Mouse (Mus musculus): ENCODE data around the gene Lsm11. TPM values are rescaled to one million over a fixed set of nuclear protein-coding genes. Genes with fewer than 3 reads are reported as not detected.

The Lsm11 gene
- polyA plus RNA-seq, 1 experiment from 2014 or later: 1.8 TPM

GRCm38 (mm10) chr11:45910701-45911100 is 34.0 kb downstream of the Lsm11 start:
- 94% methylated on average over 5 of the region's 5 CpGs for WGBS (ENCODE audit: insufficient replicate concordance)
- no peak overlapping the region for H3K27ac ChIP-seq (ENCODE audit: low read depth)
- H3K36me3 ChIP-seq (replicated peaks; ENCODE audit: insufficient read depth, low read length): peaks cover 59% of the 10 kb centered on the region
- no peak overlapping the region for H3K4me2 ChIP-seq (ENCODE audit: low read depth, low read length)
- TF ChIP-seq CTCF (IDR thresholded peaks at IDR 0.05; ENCODE audit: low read depth) (no peak), EP300 (IDR thresholded peaks at IDR 0.05; ENCODE audit: low read depth) (no peak)
- no peak overlapping the region for H3K4me3 ChIP-seq (ENCODE audit: low read depth, low read length)
- no peaks in the 10 kb centered on the region for H3K4me1 ChIP-seq (ENCODE audit: insufficient read depth)
- H3K9ac ChIP-seq (replicated peaks): no peak overlapping the region
- H3K9me3 ChIP-seq (ENCODE audit: low read length): no peaks in the 10 kb centered on the region
- no peak for ATAC-seq
- H3K27me3 ChIP-seq (ENCODE audit: insufficient read depth, low read length): no peaks in the 10 kb centered on the region
- DNase-seq: no peak

- DNase-seq (no peak), ATAC-seq (no peak)
- no peak overlapping the region for H3K4me3 ChIP-seq (ENCODE audit: low read depth, low read length)
- no peaks in the 10 kb centered on the region for H3K4me1 ChIP-seq (ENCODE audit: insufficient read depth)
- H3K27ac ChIP-seq (ENCODE audit: low read depth): no peak overlapping the region
- H3K9ac ChIP-seq (replicated peaks): no peak overlapping the region
- no peaks in the 10 kb centered on the region for H3K27me3 ChIP-seq (ENCODE audit: insufficient read depth, low read length)
- peaks cover 67% of the 10 kb centered on the region for H3K36me3 ChIP-seq (replicated peaks; ENCODE audit: insufficient read depth, low read length)
- no peak for TF ChIP-seq CTCF (IDR thresholded peaks at IDR 0.05; ENCODE audit: low read depth)
- TF ChIP-seq EP300 (IDR thresholded peaks at IDR 0.05; ENCODE audit: low read depth): no peak
- H3K4me2 ChIP-seq (ENCODE audit: low read depth, low read length): no peak overlapping the region
- WGBS (ENCODE audit: insufficient replicate concordance): 95% methylated on average over 7 of the region's 7 CpGs
- H3K9me3 ChIP-seq (ENCODE audit: low read length): no peaks in the 10 kb centered on the region
Measured at GRCm38 (mm10) chr11:45908894-45909293, 35.8 kb downstream of the Lsm11 start.

GRCm38 (mm10) chr11:45908070-45908469 is 36.7 kb downstream of the Lsm11 start:
- ATAC-seq (no peak), DNase-seq (no peak)
- Histone ChIP-seq H3K27ac (ENCODE audit: low read depth) (no peak overlapping the region), H3K27me3 (ENCODE audit: insufficient read depth, low read length) (no peaks in the 10 kb centered on the region), H3K36me3 (replicated peaks; ENCODE audit: insufficient read depth, low read length) (peaks cover 75% of the 10 kb centered on the region), H3K4me3 (ENCODE audit: low read depth, low read length) (no peak overlapping the region), H3K4me2 (ENCODE audit: low read depth, low read length) (no peak overlapping the region), H3K9me3 (ENCODE audit: low read length) (no peaks in the 10 kb centered on the region), H3K4me1 (ENCODE audit: insufficient read depth) (no peaks in the 10 kb centered on the region), H3K9ac (replicated peaks) (no peak overlapping the region)
- WGBS (ENCODE audit: insufficient replicate concordance): 89% methylated on average over 7 of the region's 7 CpGs
- TF ChIP-seq EP300 (IDR thresholded peaks at IDR 0.05; ENCODE audit: low read depth) (no peak), CTCF (IDR thresholded peaks at IDR 0.05; ENCODE audit: low read depth) (no peak)

DNA sequence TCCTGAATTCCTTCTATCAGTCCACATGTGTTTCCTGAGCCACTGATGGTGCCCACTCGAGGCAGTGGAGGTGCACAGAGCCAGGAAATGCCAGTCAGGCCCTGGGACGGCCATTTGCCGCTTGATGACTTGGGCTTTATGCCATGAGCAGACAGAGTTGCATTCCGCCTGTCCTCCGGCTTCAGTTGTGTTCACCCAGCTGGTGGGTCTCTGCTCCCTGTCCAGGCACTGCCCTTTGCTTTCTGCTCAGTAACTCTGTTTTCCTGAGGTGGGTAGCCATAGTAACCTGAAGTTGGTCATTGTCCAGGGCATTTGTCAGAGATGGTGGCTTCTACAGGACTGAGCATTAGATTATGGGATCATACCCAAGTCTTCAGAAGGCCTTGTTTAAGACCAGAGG is 37.4 kb downstream of the Lsm11 start:
- Histone ChIP-seq H3K27ac (ENCODE audit: low read depth) (no peak overlapping the region), H3K36me3 (replicated peaks; ENCODE audit: insufficient read depth, low read length) (peaks cover 83% of the 10 kb centered on the region), H3K4me3 (ENCODE audit: low read depth, low read length) (no peak overlapping the region), H3K27me3 (ENCODE audit: insufficient read depth, low read length) (no peaks in the 10 kb centered on the region), H3K4me2 (ENCODE audit: low read depth, low read length) (no peak overlapping the region), H3K9me3 (ENCODE audit: low read length) (no peaks in the 10 kb centered on the region), H3K9ac (replicated peaks) (no peak overlapping the region), H3K4me1 (ENCODE audit: insufficient read depth) (no peaks in the 10 kb centered on the region)
- ATAC-seq (no peak), DNase-seq (no peak)
- TF ChIP-seq EP300 (IDR thresholded peaks at IDR 0.05; ENCODE audit: low read depth) (no peak), CTCF (IDR thresholded peaks at IDR 0.05; ENCODE audit: low read depth) (no peak)
- 78% methylated on average over 5 of the region's 5 CpGs for WGBS (ENCODE audit: insufficient replicate concordance)

DNA sequence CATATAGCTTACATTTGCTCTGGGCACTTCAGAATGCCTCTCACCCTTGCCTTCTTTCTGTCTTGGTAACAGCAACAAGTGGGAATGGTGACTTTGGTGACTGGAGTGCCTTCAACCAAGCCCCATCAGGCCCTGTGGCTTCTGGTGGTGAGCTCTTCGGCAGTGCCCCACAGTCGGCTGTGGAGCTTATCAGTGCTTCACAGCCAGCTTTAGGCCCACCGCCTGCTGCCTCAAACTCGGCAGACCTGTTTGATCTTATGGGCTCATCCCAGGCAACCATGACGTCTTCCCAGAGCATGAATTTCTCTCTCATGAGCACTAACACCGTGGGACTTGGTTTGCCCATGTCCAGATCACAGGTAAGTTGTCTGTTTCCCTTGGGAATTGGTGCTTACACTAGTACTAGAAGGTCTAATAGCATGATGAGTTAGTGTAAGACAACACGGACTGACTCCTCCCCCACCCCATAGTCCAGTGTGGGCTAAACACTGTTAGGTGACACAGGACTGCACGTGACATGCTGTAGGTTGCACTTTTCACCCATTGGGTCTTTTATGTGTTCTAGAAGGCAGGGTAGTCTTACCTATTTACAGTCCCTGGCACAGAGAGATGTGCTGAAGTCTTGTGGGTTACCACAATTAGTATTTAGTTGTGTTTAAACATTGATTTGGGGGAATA is 38.5 kb downstream of the Lsm11 start:
- H3K27ac ChIP-seq (ENCODE audit: low read depth): no peak overlapping the region
- TF ChIP-seq EP300 (IDR thresholded peaks at IDR 0.05; ENCODE audit: low read depth) (no peak), CTCF (IDR thresholded peaks at IDR 0.05; ENCODE audit: low read depth) (no peak)

DNA sequence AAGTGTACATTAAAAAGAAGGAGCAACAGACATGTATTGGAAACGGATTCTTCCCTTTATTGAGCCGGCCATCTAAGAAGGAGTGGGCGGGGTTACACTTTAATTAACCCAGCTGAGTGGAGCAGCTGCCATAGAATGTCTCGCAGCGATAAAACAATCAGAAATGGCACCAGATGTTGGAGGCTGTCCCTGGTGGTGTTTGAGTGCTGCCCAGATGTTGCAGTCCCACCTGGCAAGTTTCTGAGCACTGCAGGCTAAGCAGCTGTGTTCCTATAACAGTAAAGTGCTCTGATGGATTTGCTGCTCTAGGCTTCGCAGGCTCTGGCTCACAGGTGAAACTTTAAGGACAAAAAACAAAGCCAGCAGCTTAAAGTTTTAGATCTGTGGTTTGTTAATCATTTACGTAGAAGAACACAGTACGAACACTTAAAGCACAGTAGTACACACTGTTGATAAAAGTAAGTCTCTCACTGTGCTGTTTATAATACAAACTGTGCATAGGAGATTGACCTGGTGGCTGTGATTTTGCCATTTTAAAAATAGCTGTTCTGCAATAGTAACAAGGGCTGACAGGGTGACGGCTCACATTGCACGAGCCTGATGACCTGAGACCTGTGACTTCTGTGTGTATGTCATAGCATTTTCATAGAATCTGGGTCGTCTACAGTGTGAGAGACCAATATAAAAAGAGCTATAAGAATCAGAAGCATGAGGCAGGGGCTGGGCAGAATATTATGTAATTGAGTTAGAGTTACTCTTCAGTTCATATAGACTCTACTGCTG is 44.3 kb downstream of the Lsm11 start:
- ATAC-seq: peak; percentile 45

More for the DNA sequence above, 38.5 kb downstream of the Lsm11 start:
- H3K4me3 ChIP-seq (ENCODE audit: low read depth, low read length): no peak overlapping the region
- 53% methylated on average over 8 of the region's 8 CpGs for WGBS (ENCODE audit: insufficient replicate concordance)
- ATAC-seq (peak; percentile 78), DNase-seq (no peak)
- no peak overlapping the region for H3K9ac ChIP-seq (replicated peaks)
- no peaks in the 10 kb centered on the region for H3K27me3 ChIP-seq (ENCODE audit: insufficient read depth, low read length)
- no peaks in the 10 kb centered on the region for H3K9me3 ChIP-seq (ENCODE audit: low read length)
- H3K36me3 ChIP-seq (replicated peaks; ENCODE audit: insufficient read depth, low read length): peaks cover 80% of the 10 kb centered on the region
- no peak overlapping the region for H3K4me2 ChIP-seq (ENCODE audit: low read depth, low read length)
- H3K4me1 ChIP-seq (ENCODE audit: insufficient read depth): no peaks in the 10 kb centered on the region

More for the DNA sequence above, 44.3 kb downstream of the Lsm11 start:
- H3K4me2 ChIP-seq (ENCODE audit: low read depth, low read length): no peak overlapping the region
- whole genome bisulfite sequencing (ENCODE audit: insufficient replicate concordance): 74% methylated on average over 11 of the region's 11 CpGs
- DNase-seq: no peak
- H3K9ac ChIP-seq (replicated peaks): no peak overlapping the region
- H3K9me3 ChIP-seq (ENCODE audit: low read length): no peaks in the 10 kb centered on the region
- no peaks in the 10 kb centered on the region for H3K27me3 ChIP-seq (ENCODE audit: insufficient read depth, low read length)
- TF ChIP-seq EP300 (IDR thresholded peaks at IDR 0.05; ENCODE audit: low read depth) (no peak), CTCF (IDR thresholded peaks at IDR 0.05; ENCODE audit: low read depth) (no peak)
- H3K27ac ChIP-seq (ENCODE audit: low read depth): peak overlapping the region; percentile 39; the same call in 1 of the 2 replicates
- peaks cover 68% of the 10 kb centered on the region for H3K36me3 ChIP-seq (replicated peaks; ENCODE audit: insufficient read depth, low read length)
- H3K4me3 ChIP-seq (ENCODE audit: low read depth, low read length): no peak overlapping the region
- H3K4me1 ChIP-seq (ENCODE audit: insufficient read depth): 0 out of 2 replicates have a peak, but pooled peaks cover 2% of the 10 kb centered on the region

All from liver, postnatal 0 days (tissue).